Mouse (Mus musculus) thymus, postnatal 25 days (tissue): ENCODE measurements around the gene Sec14l2.

ENCODE experiments used
- DNase-seq: peaks from one replicate; pipeline ENCODE4 v3.0.0; 2022

Sec14l2 gene

GRCm38 (mm10) chr11:4122742-4123579, at the start of gene Sec14l2:
Sec14l2 (minus strand) TSS chr11:4123415.
- DNase-seq = peak; percentile 31

GRCm38 (mm10) chr11:4166467-4167090, 43.4 kb upstream of the Sec14l2 start:
- DNase-seq = no peak

DNA sequence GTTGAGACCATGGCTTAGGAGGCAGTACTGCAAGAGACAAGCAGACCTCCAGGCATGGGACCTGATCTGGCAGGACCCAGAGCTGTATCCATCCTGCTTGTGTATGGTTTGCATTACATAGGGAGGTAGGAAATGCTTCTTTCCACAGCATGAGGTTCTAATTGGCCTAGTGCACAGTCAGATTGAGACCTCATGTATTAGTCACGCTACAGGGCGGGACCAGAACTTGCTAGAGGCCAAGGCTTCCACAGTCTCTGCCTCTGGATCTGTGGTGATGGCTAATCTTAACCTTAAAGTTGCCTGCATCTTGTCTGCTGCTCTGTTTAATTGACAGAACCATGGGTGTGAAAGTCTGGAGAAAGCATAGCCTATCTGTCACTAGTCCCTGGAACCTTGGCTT, 41.5 kb upstream of the Sec14l2 start:
- no peak for DNase-seq

GRCm38 (mm10) chr11:4160758-4161480, 37.7 kb upstream of the Sec14l2 start:
- DNase-seq = peak; percentile 4

DNA sequence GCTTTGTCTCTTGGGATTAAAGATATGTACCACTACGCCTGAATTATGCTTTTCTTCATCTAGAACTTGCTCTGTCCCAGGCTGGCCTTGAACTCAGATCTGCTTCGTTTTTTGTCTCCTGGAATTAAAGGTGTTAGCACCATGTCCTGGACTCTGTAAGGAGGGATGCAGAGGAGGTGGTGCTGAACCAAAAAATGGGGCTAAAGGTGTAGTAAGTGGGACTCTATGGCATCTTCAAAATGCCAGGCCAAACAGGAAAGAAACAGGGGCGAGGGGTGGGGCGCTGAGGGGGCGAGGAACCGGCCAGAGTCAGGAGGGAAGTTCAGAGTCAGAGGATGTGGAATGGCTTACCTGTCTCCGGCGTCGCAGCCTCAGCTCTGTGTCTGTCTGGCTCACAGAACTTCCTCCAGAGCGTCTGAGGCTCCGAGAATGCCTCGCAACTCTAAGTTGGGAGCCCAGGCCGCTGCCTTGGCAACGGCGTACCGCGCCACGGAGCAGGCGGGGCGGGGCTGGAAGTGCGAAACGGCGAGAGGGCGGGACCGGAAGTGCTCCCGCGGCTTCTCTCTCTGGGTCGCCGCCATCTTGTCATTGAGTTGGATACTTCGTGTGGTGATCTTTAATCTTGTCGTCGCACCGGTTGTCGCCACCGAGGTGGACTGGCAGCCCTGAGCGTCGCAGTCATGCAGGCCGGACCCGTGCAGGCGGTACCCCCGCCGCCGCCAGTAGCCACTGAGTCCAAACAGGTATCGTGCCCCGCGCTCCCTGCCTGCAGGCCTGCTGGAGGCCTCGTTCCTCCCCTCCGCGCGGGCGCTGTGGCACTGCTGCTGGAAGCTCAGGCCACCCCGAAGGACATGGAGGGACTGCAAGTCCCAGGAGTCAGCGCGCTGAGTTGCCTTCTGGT, 36.8 kb upstream of the Sec14l2 start, which contains the start of the genes Ccdc157 and Sf3a1:
Gene Ccdc157 (minus strand): TSS at position 486 of the 901 bp plus-strand sequence.
Gene Sf3a1 (plus strand): TSS at position 543 of the 901 bp plus-strand sequence.
- peak; percentile 94 for DNase-seq

DNA sequence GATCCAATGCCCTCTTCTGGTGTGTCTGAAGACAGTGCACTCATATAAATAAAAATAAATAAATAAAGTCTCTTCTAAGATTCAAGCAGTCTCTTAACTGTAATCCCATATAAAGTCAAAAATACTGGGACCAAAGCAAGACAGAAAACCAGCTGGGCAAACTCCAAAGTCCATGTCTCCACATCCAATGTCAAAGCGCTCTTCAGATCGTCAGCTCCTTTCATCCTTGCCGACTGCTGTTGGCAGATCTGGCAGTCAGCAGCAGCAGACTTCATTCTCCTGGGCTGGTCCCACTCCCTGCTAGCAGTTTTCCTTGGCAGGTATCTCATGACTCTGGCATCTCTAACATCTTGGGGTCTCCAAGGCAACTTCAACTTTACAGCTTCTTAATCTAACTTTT, 35.5 kb upstream of the Sec14l2 start:
- no peak for DNase-seq

GRCm38 (mm10) chr11:4155641-4156040, 32.4 kb upstream of the Sec14l2 start:
- DNase-seq = no peak

DNA sequence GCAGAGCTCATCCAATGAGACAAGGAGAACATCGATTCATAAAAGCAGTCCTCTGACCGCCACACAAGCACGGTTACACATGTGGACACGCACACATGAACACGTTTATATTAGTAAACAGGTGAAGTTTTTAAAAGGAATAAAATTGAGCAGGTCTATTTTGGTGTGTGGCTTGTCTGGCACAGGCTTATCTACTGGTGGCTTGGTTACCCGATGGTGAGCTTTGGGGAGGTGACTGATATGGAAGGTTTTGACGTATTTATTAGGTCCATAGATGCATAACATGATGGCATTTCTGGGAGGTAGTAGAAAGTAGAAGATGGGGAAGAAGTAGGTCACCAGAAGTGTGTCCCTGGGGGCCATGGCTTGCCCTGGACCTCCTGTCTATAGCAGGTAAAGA, 30.5 kb upstream of the Sec14l2 start:
- no peak for DNase-seq

DNA sequence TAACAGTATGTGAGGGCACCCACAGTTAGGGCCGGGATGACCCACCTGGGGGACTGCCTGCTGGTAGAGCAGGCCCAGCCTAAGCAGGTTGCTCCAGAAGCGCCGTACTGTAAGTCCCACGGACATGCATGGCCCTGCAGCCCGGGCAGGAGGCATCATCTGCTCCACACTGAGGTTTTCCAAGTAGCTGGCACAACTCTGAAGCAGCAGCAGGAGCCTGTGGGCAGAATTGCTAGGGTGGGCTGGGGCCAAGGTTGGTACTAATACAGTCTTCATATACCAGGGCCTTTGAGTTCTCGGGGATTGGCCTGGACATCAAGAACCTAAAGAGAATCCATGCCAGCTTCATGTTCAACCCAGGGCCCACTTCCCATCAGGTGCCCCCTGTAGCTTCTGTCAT, 26.7 kb upstream of the Sec14l2 start:
- no peak for DNase-seq

GRCm38 (mm10) chr11:4148536-4149156, 25.4 kb upstream of the Sec14l2 start:
- no peak for DNase-seq

- no peak for DNase-seq
Observed at GRCm38 (mm10) chr11:4148120-4148519, 24.9 kb upstream of the Sec14l2 start.

- no peak for DNase-seq
Observed at GRCm38 (mm10) chr11:4147098-4147497, 23.9 kb upstream of the Sec14l2 start.

- no peak for DNase-seq
Observed at GRCm38 (mm10) chr11:4146381-4146780, 23.2 kb upstream of the Sec14l2 start.

DNA sequence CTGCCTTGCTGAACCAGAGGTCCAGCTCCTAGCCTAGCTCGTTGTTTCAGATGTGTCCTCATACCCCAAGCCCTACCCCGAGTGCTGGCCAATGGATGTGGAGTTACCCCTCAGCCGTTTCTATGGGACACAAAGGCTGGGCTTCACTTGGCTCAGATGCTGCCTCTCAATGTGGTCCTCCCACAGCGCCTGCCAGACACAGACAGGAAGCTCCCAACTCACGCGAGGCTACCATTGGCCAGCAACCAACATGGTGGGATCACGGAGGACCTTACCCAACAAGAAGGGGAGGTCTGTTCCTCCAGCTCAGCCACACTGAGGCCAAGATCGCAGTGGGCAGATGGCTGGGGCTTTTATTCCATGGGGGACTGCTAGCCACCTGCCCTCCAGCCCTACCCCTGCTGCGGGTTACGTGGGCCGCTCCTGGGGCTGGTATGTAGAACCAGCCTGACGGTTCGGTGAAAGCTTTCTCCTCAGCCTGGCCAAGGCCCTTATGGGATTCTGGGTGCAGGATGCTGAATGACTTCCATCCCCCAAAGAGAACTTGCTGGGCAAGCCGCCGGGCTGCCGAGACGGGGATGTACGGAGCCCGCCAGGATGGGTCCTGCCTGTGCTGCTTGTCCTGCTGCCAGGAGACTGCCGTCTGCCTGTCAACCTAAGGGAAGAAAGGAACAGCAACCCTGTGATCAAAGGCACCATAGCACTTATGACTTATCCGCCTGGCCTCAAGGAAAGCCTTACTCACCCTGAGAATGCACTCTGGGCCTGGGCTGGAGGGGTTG, 20.3 kb upstream of the Sec14l2 start:
- DNase-seq = no peak

DNA sequence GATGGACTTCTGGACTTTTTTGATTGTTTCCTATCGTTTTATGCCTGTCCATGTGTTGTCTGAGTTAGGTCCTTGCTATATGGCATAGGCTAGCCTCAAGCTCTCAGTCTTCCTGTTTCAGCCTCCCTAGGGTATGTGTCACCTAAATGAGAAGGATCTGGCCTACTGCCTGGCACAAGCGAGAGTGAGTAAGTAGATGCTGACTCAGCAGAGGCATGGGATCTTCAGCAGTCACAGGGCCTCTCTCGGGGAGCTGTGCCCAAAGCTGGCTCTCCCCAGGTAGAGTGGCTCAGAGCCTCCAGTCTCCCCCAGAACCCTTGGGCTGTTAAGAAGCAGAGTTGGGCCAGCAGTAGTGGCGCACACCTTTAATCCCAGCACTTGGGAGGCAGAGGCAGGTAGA, 19.1 kb upstream of the Sec14l2 start:
- DNase-seq = no peak

DNA sequence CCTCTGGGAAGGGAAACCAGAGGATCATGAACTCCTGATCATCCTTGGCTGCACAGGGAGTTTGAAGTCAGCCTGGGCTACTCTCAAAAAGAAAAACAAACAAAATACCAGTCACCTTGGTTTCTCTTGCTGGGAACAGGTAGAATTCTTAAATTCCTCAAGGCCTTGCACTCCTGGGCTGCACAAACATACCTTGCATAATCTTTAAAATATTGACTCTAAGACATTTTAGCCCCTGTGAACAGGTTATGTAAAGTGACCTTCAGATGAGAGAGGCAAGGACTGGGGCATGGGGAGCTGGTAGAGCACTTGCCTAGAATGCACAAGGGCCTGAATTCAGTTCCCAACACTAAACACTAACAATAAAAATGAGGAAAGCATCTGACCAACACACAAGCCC, 18.3 kb upstream of the Sec14l2 start:
- DNase-seq = no peak

- DNase-seq = no peak
Observed at GRCm38 (mm10) chr11:4138964-4139363, 15.7 kb upstream of the Sec14l2 start.

DNA sequence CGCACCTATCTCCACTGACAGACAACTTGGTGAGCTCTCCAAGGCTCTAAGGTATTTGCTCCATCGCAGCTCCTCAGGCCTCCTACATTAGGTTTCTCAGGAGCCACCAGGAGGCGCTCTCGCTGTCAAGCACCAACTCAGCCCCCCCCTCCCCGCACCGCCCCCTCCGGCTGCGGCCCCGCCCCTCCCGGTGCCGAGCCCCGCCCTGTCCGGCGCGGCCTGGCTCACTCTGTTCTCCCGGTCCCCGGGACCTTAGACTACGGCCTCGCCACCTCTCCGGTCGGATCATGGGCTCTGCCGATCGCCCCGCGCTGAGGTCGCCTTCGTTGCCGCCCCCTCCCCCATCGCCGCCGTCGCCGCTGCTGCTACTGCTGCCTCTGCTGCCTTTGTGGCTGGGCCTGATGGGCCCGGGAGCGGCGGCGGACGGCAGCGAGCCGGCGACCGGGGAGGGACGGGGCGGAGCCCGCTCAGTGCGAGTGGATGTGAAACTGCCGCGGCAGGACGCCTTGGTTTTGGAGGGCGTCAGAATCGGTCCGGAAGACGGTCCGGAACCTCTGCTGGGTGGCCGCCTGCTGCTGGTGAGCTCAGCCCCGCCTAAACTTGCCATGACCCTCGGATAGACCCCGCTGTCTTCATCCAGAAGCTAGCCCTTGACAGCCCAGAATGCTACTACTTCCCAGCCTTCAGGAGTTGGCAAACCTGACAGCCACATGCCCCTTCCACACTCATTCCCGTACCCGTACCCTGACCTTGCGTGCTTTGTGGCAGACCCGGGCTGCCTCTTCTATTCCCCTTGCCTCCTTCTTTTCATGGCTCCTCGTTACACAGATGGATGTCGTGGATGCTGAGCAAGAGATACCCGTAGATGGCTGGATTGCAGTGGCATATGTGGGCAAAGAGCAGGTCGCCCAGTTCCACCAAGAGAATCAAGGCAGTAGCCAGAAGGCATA, 12.0 kb upstream of the Sec14l2 start, which contains the start of gene Rnf215:
Gene Rnf215 (plus strand): TSS at position 217 of the 950 bp plus-strand sequence.
- DNase-seq = peak; percentile 86

DNA sequence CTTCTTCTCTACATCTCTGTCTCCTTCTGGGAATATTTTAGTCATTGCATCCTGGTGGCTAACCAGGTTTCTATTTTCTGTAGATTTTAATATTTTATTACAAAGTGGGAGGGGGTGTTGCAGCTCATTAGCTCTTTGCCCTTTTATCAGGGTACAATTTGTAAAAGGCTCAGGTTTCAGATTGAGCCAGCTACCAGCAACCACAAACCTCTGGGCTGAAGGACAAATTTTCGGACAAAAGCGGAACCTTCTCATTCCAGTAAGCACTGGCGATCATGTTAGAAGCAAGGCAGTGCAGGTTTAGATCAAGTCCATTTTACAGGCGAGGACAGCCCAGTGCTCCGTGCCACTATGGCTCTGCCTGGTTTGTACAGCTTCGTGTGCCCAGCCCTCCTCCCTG, 11.2 kb upstream of the Sec14l2 start:
- no peak for DNase-seq

- DNase-seq = peak; percentile 40
Observed at GRCm38 (mm10) chr11:4133450-4133849, 10.2 kb upstream of the Sec14l2 start.
